Mouse (Mus musculus): ENCODE results near the gene Tnnt1. TPM values are rescaled to one million over a fixed set of nuclear protein-coding genes. Genes with fewer than 3 reads are reported as not detected.

Tnnt1 gene
- total RNA-seq, 2 experiments from 2014 or later = 3.0 TPM; not detected in 1

GRCm38 (mm10) chr7:4523205-4524130 lies 7.3 kb upstream of the Tnnt1 start:
- ATAC-seq (replicated peaks; ENCODE audit: low FRiP score, low TSS enrichment, poor library complexity, severe bottlenecking) = no peak

GRCm38 (mm10) chr7:4522292-4522691 lies 6.1 kb upstream of the Tnnt1 start:
- ATAC-seq (replicated peaks; ENCODE audit: low FRiP score, low TSS enrichment, poor library complexity, severe bottlenecking) = no peak

DNA sequence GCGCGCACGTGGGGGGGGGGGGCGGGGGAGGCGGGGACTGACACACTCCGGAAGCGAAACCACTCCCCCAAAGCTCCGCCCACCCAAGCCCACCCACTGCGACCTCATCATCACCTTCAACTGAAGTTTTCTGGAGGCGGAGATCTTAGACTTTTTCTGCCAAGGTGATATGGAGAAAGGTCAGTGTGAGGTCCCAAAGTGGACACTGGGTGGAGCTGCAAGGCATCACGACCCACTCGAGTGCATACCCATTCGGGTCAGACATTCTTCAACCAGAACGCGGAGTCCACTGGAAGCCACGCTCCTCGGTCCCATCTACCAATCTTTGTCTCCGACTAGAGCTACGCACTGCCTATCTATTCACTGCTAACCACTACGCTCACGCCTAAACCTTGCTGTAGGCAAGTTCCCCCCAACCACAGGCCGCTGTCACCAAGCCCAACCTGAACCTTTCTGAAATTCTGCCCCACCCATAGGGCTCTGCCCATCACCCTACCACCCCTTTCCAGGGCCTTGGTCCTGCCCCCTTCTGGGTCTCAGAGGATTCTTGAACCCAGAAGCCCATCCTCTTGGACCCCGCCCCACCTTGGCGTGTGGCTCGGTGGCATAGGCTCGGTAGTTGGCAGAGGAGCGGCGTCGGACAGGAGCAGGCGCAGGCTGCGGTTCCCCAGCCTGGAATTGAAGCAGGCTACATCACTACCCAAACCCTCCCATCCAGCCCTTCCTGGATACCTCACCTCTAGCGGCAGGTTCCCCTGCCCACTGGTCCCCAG lies 5.2 kb upstream of the Tnnt1 start:
- peak; percentile 27 for ATAC-seq (replicated peaks; ENCODE audit: low FRiP score, low TSS enrichment, poor library complexity, severe bottlenecking)

DNA sequence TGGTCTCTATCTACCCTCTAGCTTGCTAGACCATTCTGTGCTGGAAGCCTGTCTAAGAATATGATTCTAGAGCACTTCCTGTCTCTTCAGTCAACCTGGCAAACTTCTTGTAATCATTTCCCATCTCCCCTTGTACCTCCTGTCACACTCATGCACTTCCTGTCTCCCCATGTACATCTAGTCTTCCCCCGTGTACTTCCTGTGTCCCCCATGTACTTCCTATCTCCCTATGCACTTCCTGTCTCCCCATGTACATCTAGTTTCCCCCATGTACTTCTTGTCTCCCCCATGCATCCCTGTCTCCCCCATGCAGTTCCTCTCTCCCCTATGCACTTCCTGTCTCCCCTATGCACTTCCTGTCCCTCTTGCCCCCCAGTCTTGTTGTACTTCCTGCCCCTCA lies 2.3 kb upstream of the Tnnt1 start:
- no peak for ATAC-seq (replicated peaks; ENCODE audit: low FRiP score, low TSS enrichment, poor library complexity, severe bottlenecking)

DNA sequence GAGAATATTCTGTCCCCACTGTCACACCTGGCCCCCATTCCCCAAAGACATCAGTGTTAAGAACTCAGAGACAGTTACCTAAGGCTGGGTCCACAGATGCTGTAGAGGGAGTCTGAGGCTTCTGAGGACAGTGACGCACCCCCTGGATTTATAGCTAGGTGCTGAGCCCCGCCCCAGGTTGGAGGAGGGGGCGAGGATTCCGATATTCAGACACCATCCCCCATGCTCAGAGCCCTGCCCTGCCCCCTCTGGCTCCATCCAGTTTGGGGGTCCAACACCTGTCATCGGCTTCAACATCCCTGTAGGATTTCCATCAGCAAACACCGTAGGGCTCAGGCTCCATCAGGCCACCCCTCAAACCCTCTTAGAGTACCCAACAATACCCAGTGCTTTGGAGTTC lies 329 bp downstream of the Tnnt1 start:
- ATAC-seq (replicated peaks; ENCODE audit: low FRiP score, low TSS enrichment, poor library complexity, severe bottlenecking) = no peak

- ATAC-seq (replicated peaks; ENCODE audit: low FRiP score, low TSS enrichment, poor library complexity, severe bottlenecking) = no peak
Observed at GRCm38 (mm10) chr7:4513829-4514712, 2.1 kb downstream of the Tnnt1 start.

DNA sequence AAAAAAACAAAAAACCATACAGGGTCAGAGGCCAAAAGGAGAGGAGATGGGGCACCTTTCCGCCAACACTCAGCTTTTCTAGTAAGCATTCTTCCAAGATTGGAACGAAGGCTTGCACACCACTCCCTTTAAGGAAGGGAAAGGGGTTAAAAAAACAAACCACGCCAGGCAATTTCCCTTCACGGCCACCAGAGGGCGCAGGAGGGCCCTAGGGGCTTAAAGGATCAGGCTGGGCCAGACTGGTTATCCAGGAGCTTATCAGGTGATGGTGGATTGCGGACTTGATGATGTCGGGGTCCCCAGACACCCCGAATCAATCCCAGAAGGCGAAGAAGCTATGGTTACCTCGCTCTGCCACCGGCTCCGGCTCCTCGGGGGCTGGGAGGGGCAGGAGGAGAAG lies 2.9 kb downstream of the Tnnt1 start:
- ATAC-seq (replicated peaks; ENCODE audit: low FRiP score, low TSS enrichment, poor library complexity, severe bottlenecking) = peak; percentile 58

GRCm38 (mm10) chr7:4511489-4512224 lies 4.5 kb downstream of the Tnnt1 start:
- ATAC-seq (replicated peaks; ENCODE audit: low FRiP score, low TSS enrichment, poor library complexity, severe bottlenecking) = no peak

DNA sequence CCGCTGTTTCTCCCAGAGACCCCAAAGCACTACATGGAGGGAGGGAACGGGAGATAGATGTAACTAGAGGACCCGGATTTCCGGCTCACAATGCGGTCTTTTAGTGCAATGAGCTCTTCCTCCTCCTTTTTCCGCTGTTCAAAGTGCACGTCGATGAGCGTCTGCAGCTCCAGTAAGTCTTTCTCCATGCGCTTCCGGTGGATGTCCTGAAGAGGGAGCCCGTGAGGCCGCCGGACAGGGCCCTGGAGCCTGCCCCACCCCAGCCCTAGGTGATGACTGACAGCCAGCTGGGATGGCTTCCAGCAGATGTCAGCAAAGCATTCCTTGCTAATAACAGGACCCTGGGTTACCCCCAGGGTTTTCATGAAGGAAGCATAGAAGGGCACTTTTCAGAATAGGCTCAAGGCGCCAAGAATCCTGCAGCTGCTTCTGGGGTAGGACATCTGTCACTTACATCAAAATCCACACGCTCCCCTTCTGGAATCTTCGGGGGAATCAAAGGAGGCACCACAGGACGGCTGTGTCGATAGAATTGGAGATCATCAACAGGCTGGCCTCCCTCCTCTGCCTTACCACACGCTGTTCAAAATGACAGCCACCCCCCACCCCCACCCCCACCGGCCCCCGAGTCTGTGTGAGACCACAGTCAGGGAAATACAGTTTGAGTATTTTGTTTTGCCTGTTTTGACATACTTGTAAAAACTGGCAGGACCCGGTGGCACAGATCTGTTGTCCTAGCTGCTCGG lies 6.1 kb downstream of the Tnnt1 start:
- peak; percentile 82 for ATAC-seq (replicated peaks; ENCODE audit: low FRiP score, low TSS enrichment, poor library complexity, severe bottlenecking)

DNA sequence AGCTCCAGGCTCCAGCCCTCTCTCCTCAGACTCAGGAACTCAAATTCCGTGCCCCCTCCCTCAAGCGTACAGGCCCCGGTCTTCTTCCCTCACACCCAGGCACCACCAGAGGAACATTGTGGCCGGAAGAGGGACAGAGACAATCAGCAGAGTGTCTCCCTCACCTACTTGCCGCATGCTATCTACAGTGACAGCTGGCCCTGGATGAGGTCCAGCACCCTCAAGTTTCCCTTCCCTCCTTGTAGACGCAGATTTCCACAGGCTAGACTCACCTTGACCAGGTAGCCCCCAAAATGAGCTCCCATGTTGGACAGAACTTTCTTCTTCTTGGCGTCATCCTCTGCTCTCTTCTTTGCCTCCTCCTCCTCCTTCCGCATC lies 7.5 kb downstream of the Tnnt1 start:
- peak; percentile 33; the same call in 1 of the 2 replicates for ATAC-seq (replicated peaks; ENCODE audit: low FRiP score, low TSS enrichment, poor library complexity, severe bottlenecking)

- no peak for ATAC-seq (replicated peaks; ENCODE audit: low FRiP score, low TSS enrichment, poor library complexity, severe bottlenecking)
Observed at GRCm38 (mm10) chr7:4508062-4508738, 8.0 kb downstream of the Tnnt1 start.

- no peak for ATAC-seq (replicated peaks; ENCODE audit: low FRiP score, low TSS enrichment, poor library complexity, severe bottlenecking)
Observed at GRCm38 (mm10) chr7:4507220-4507619, 9.0 kb downstream of the Tnnt1 start.

- no peak for ATAC-seq (replicated peaks; ENCODE audit: low FRiP score, low TSS enrichment, poor library complexity, severe bottlenecking)
Observed at GRCm38 (mm10) chr7:4504646-4505435, 11.3 kb downstream of the Tnnt1 start.

DNA sequence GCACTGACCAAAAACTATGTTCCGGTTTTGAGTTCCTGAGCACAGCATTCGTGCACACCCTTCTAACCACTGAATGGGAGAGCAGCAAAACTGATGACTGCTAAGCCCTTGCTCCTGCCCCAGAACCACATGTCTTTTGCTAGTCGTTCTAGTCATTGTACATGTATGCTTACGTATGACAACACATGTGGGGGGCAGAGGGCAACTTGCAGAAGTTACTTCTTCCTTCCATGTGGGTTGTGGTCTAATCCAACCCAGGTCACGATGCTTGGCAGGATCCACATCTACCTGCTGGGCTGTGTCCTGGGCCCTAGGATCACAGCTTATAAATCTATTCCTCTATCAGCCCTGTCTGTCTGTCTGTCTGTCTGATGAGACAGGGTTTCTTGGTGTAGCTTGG lies 12.3 kb downstream of the Tnnt1 start:
- ATAC-seq (replicated peaks; ENCODE audit: low FRiP score, low TSS enrichment, poor library complexity, severe bottlenecking) = no peak

DNA sequence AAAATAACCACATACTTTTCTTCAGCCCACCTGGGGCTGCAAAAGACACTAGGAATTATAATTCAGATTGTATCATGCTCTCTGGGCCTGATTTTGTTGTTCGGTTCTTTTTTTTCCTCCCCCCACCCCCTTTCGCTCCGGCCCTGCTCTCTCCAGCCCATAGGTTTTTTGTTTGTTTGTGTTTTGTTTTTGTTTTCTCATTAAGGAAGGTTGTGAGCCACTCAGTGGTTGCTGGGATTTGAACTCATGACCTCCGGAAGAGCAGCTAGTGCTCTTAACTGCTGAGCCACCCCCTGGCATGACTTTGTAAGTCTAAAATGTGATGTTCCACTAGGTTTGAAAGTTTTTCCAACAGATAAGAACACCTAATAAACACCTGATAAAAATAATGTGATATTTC lies 13.1 kb downstream of the Tnnt1 start:
- no peak for ATAC-seq (replicated peaks; ENCODE audit: low FRiP score, low TSS enrichment, poor library complexity, severe bottlenecking)

GRCm38 (mm10) chr7:4502421-4503090 lies 13.6 kb downstream of the Tnnt1 start:
- no peak for ATAC-seq (replicated peaks; ENCODE audit: low FRiP score, low TSS enrichment, poor library complexity, severe bottlenecking)

Data from megakaryocyte-erythroid progenitor cell, adult 5-6 weeks (primary cell).